Mouse (Mus musculus) bone marrow, adult 2 months (tissue): ENCODE data around the gene Dlx1.

ENCODE experiments used
- CTCF ChIP-seq: fragments of 200-500 bp; IDR thresholded peaks from 2 replicates; pipeline ENCODE4 v1.5.1; 2011; ENCODE audit warnings: low read length, control low read depth; ENCODE audit not compliant: control insufficient read depth, insufficient read depth
- POLR2A ChIP-seq: fragments of 200-500 bp; IDR thresholded peaks from 2 replicates; pipeline ENCODE4 v1.6.1; 2011; ENCODE audit warnings: low read depth, mild to moderate bottlenecking, control low read depth, low read length, borderline replicate concordance; ENCODE audit not compliant: control insufficient read depth

- TF ChIP-seq POLR2A (no peak), CTCF (no peak)
These were observed 30.7 kb upstream of the Dlx1 start for GRCm38 (mm10) chr2:71497175-71497574.
